Mouse (Mus musculus) MN1 (cell line): ENCODE data around the gene Ccser1.

Experiments
- DNase-seq: peaks from one replicate; pipeline ENCODE4 v3.0.0-alpha.2; 2016; ENCODE audit warnings: low spot score

Ccser1 gene

GRCm38 (mm10) chr6:62055276-62055675 is 875.2 kb downstream of the Ccser1 start:
- DNase-seq = no peak

GRCm38 (mm10) chr6:62066363-62067023 is 886.4 kb downstream of the Ccser1 start:
- no peak for DNase-seq

- DNase-seq = no peak
These were observed 886.9 kb downstream of the Ccser1 start for GRCm38 (mm10) chr6:62067024-62067380.

DNA sequence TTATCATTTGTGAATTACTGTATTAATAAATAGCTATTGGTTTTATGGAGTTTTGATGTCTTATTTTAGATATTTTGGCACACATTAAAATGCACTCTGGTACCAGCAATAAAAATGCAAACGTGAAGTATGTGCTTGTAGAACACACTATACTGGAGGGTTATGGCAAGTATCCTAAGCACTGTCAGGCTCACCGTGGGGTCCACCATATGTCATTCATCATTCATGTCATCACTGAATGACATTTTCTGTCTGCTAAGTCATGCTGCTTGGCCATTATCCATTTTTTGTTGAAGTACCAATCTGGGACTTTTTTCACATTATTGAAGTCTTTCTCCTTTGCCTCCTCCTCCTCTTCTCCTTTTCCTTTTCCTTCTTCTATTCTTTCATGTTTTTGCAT is 925.3 kb downstream of the Ccser1 start:
- no peak for DNase-seq

GRCm38 (mm10) chr6:62132531-62132930 is 952.4 kb downstream of the Ccser1 start:
- no peak for DNase-seq

DNA sequence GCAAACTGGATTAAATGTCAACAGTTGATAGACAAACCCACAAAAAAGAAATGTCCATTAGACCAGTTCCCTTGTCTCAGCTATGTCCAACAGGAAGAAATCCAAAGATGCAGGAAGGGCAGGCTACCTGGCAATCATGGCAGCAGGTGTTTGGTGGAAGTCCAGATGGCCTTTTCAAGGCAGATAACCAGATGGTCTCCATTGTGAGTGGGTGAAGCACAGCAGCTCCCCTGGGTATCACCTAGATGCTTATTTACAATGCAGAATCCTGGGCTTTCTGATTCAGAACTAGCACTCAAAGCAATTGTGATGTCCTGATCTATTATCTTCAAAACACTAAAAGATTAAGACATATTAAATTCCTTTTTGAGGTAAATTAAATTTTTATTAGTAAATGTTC is 980.2 kb downstream of the Ccser1 start:
- no peak for DNase-seq

DNA sequence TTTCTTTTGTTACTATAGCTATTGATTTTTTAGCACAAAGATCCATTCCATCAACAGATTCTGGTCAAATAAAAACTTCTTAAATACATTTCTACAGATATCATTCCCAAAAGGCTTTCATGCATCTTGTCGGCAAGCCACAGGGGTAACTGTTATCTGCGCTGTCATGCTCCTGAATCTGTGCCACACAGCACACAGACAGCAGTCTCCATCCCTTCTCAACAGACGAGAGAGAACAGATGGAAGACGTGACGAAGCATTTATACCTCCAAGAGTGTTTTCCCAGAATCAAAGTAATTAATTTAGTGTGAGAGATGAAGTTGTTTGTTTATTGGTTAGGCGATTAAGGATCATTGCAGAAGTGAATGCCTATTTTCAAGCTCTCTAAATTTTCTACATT is 982.5 kb downstream of the Ccser1 start:
- DNase-seq = no peak

DNA sequence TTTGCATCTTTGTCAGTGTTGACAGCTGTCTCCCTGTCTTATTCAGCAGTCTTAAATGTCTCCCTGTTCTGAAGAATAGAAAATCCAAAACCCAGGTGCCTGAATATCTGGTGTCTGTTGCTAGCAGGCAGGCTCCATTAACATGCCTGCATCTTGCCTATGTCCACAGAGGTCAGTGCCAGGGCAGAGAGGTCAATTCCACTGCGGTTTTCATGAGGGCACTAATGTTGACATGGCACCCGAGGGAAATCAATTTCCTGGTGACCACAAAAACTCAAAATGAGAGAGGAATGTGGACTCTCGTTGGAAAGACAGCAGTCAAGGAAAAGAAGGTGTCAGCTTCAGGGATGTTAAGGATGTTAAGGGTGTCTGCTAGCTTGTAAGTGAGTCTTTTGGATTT is 983.7 kb downstream of the Ccser1 start:
- DNase-seq = no peak

DNA sequence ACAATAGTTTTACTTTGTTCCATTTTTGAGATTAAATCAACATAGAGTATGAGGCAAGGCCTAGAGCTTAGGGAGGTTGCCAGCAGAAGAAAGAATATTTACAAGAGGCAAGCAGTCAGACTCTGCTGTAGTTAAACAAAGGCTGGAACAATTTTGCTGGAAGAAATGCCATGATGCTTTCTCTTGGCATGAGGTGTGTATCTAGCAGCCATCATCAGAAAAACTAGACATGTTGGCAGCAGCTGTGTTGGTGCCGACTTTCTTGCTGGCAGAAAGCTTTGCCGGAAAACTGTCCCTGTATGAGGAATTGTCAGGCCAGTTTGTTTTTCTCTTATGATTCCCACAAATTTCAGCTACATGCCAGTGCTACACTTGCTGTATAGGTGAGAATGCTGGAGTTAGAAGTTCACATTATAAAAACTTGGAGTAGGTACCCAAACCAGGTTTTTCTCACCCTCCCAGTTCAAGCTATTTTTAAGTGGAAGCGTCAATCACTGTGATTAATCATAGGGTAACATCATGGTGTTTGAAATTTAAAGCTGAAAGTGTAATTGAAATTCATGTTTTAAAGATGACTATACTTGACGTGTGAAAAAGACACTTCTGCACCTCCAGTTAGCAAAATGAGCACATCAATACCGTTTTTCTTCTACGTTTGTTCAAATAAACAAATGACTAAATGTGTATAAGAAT is 1016.5 kb downstream of the Ccser1 start:
- DNase-seq = no peak

DNA sequence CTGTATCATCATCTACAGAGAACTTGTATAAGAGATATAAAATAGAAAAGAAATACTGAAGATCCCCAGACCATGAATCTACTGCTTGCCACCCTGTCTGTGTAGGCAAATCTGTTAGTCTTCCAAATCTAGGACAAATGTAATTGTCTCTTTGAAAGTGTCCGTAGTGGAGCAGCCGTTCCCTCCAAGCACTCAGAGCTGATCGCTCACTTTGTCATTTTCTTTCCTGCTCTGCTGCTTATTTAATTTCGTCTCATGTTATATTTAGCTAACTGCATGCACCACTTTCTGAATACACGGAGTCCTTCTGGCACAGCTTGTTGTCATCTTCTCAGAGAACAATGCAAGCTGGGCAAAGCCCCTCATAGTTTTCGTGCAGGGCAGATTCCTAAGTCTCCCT is 1018.6 kb downstream of the Ccser1 start:
- DNase-seq = no peak

GRCm38 (mm10) chr6:62205013-62205412 is 1024.9 kb downstream of the Ccser1 start:
- no peak for DNase-seq

DNA sequence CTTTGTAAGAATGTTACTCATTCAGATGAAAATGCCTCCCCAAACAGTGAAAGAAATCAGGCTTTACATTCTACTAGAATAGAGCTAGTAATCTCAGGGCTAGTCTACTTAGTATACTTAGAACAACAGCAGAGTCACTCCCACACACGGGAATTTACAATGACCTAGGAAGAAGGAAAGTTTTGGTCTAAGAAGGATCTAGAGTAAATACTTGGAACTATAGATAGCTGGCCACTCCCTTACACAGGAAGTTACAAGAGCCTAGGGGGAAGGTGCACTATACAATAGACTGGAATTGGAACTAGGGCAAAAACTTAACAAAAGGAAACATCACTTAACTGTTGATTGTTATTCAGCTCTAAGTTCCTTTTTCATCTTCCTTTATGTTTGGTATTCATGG is 1041.7 kb downstream of the Ccser1 start:
- no peak for DNase-seq

DNA sequence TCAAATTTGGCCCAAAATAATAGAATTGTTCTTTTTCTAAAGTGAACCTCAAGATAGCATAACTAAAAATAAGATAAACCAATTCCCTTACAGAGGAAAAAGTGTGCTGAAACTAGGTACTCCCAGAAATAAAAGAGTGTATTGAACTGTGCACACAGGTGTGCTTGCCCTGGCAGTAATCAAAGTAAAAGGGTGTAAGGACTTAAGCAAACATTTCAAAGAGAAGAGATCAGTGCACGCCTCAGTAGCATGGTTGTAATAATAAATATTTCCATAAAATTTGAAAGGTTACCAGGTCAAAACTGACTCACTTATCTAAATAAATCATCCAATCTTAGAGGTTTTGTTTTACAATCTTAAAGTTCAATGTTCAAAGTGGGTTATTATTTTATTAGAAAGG is 1083.8 kb downstream of the Ccser1 start:
- DNase-seq = no peak

DNA sequence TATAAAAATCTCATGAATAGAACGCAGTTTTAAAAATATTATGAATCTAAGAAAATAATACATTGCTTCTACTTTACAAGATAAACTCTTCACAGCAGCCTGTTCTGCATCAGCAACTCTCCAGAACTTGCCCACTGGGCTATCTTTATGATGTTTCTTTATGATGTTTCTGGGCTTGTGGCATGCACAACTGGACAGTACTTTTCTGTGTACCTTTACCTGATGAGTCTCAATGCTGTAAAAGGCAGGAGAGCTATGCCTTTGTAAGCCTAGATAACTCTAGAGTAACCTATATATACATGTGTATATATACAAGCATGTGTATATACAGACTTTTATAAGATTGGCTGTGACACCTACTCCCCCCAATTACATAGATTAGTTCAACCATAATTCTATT is 1084.4 kb downstream of the Ccser1 start:
- DNase-seq = no peak

- DNase-seq = no peak
These were observed 1101.1 kb downstream of the Ccser1 start for GRCm38 (mm10) chr6:62281256-62281655.

DNA sequence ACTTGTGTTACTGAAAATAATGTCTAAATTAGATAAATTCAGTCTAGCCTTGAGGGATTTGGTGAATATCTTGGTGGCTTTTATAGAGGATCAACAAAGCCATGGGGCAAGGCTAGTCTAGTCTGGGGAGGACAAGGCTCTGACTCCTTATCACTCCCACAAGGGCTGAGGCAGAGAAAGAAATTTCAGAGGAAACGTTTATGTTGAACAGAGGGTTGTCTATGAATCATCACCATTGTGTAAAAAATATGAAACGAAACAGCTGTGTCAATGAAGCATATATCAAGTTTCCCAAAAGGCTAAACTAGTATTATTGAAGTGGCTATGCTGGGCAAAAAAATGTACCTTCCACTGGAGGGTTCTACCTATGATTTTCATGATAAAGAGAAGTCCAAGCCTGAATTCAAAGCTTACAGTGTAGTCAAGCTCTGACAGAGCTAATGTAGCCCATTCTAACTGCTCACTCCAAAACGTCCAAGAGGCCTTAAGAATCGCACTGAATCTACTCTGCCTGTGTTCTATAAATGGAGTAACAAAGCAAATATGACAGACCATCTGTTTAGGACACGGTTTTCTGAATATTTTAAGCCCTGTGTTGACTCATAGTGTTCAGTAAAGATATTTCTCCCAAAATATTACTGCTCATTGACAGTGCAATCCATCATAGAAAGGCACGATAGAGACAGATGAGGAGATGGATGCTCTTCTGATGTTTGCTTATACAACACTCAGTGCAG is 1121.6 kb downstream of the Ccser1 start:
- DNase-seq = no peak

DNA sequence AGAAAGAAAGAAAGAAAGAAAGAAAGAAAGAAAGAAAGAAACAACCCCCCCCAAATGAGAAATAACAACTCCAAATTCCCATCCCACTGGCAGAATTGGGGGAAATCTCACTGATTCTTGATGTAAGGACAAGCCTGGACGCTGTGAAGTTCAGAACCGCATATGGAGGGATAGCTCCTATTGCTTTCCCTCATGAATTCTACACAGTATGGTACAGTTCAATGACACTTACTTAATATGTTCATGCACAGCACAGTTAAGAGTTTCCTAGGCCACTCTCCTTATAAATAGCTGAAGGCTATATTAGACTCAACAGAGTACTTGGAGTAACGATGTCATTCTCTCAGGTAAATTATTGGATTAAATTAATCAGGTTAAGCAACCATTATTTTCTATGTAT is 1138.5 kb downstream of the Ccser1 start:
- no peak for DNase-seq

DNA sequence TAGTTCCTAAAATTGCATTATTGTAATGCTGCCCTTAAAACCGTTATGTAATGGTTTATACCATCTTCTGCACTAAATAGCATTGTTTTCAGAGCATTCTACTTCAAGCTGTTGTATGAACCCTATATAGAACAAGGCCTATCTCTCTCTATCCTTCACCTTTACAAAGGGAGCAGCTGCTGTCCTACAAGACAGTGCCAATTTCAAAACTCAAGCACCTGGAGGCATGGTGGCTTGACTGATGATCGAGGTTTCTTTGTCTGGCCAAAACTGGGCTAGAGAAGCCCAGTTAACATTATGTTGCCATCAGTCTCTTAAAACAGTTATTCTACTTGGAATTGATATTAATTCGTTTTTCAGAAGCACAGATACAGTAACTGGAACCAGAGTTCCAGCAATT is 1160.2 kb downstream of the Ccser1 start:
- DNase-seq = no peak

DNA sequence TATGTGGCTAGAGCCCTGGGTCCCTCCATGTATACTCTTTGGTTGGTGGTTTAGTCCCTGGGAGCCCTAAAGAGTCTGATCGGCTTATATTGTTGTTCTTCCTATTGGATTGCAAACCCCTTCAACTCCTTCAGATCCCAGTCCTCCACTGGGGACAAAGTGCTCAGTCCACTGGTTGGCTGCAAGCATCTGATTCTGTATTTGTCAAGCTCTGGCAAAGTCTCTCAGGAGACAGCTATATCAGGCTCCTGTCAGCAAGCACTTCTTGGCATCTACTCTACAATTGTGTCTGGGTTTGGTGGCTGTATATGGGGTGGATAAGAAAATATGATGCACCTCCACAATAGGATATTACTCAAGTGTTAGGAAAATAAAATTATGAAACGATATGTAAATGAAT is 1187.7 kb downstream of the Ccser1 start:
- DNase-seq = no peak
